Mouse (Mus musculus) ovary, postnatal 36 days (tissue): ENCODE measurements at regions not wholly inside any gene's neighbourhood (a gene's known extent, or its start where the extent isn't known, plus 50 kb on each side); places are given as distances from the start of the nearest gene placed in this dataset.

ENCODE experiments used
- DNase-seq: peaks from one replicate; pipeline ENCODE4 v3.0.0; 2022; ENCODE audit warnings: low spot score, mixed read lengths

DNA sequence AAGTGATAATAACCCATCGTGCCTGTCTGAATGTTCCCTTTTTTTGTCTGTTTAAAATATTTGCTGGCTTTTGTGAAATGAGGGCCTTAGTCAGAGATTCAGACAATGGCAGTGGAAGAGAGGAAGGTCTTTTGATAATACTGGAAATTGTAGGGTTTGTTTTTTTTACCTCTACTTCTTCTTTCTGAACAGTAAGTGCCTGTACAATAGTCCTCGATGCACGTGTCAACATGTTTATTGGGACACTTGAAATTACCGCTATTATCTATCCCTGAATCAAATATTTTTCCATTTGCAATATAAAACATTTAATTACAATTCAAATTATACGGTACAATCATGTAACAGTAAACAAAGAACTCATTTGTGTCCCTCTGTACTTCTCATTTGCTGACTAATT is 733.5 kb downstream of the Fam19a2 start:
- DNase-seq, result no peak

DNA sequence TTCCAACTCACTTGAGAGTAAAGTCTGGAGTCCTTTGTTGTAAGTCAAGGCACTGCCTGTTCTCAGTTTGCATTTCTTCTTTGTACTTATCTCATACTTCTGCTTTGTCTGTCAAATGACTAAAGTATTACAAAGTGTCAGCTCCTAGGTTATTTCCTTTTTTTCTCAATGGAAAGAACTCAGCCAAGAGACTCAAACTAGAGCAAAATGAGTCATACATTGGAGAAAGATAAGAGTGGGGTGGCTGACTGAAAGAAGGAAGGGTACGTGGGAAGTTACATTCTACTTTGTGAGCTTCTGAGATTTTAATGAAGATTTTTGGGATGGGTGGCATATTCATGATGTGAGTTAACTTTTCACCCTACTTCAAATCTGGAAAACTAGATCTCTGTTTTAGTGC is 735.2 kb downstream of the Fam19a2 start:
- no peak for DNase-seq

DNA sequence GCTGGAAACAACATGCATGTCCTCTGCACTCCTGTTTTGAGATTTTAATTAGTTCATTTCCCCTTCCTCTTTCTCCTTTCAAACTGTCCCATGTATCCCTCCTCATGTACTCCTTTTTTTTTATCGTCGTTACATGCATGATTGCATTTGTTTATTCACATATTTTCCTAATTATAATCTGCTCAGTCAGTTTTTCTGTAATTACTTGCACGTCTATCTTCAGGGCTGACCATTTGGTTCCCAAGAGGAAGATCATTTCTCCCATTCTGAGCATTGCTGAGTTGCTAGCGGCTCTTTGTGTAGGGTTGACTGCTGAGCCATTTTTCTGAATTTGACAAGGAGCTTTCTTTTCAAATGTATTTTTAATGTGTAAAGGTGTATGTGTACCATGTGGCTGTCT is 781.2 kb downstream of the Fam19a2 start:
- DNase-seq, result no peak

DNA sequence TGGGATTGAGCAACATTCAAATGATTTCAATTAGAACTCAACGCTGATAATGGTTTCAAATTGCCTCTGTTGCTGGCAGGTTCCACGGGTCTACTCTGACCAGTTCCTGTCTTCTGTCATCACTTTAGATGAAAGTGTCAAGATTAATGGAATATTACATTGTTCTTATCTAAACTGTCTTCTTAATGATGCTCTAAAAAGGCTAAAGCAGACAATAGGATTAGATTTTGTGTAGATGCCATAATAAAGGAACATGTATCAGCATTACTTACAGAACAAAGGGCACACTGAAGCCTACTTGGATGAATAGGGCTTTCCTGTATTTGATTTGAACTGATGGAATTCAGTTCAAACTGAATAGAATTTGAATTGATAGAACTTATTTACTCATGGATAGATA is 782.0 kb downstream of the Fam19a2 start:
- DNase-seq, result no peak

DNA sequence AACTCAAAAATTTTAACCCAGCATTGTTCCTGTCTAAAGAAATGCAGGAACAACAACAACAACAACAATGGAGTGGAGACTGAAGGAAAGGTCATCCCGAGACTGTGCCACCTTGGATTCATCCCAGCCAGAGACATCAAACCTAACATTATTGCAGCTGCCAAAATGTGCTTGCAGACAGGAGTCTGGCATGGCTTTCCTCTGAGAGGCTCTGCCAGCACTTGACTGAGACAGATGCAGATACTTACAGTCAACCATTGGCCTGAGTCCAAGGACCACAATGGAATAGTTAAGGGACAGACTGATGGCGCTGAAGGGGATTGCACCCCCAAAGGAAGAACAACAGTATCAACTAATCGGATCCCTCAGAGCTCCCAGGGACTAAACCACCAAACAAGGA is 819.0 kb downstream of the Fam19a2 start:
- DNase-seq, result no peak

DNA sequence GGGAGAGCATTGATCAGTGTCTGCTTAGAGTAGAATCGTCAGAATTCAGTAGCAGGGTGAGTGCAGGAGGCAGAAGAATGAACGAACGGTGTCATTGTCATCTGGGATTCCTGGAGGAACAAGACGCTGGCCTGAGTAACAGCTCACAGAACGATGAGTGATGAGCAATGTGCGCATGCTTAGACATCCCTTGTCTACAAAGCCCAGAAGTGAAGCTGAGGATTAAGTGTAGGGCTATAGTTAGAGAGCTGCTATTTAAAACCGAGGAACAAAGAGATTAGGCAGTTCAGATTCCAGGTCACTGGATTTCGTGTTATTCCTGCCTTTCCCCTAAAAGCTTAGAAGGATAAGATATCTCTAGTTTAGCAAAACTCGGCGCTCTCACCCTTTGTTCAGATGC is 826.8 kb downstream of the Fam19a2 start:
- no peak for DNase-seq

DNA sequence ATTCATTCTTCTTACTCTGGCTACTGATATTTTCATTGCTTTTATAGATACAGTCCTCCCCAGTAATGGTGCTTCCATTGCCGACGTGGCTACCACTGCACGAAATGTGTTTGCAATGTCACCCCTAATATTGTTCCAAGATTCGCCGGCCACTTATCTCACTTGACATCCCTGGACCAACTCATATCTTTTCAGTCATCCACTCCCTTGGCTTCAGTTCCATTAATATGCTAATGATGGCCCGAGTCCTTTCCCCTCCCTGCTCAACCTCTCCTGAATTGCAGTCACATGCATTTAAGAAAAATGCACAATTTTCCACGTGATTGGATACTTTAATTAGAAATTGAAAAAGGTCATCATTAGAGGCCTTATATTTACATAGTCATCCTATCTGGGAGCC is 827.6 kb downstream of the Fam19a2 start:
- no peak for DNase-seq

DNA sequence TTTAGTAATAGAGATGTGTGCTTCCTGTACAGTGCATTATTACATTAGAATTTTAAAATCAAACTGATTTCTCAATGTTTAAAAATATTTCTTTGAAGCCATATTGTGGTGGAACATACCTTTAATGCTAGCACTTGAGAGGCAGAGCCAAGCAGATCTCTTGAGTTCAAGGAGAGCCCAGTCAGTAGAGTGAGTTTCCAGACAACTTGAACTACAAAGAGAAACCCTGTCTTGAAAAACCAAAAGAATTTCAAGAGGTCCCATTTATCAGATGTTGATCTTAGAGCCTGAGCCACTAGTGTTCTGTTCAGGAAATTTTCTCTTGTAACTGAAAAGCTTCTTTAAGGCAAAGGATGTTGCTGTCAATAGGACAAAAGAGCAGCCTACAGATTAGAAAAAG is 855.8 kb downstream of the Fam19a2 start:
- DNase-seq, result no peak

DNA sequence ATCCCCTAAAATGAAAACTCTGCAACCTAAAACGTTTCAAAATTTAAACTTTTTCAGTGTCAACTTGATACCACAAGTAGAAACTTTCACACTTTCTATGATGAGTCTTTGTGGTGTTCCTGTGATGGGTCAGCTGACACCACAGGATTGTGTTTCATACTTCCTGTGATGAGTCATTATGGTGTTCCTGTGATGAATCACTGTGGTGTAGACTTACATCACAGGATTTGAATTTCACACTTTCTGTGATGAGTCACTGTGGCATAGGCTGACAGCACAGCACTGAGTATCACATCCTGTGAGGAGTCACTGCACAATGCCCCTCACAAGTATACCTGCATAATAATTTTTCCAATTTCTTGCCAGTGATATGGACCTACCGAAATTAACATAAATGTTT is 874.7 kb downstream of the Fam19a2 start:
- DNase-seq, result no peak

DNA sequence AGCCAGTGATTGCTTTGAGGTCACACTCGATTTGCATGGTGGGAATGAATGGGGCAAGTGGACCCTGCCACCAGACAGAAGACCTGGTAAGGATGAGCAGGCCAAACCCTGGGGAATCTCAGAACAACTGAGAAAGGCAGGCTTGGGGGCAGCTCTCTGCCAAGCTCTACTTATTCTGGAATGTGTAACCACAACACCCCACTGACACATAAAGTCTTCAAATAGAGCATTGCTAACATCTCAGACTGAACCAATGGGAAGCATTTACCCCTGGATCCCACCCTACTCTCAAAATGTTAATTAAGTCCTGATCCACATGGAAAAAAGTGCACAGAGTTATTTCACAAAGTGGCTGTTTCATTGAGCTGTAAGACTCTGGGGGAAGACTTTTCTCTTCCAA is 878.5 kb downstream of the Fam19a2 start:
- no peak for DNase-seq

DNA sequence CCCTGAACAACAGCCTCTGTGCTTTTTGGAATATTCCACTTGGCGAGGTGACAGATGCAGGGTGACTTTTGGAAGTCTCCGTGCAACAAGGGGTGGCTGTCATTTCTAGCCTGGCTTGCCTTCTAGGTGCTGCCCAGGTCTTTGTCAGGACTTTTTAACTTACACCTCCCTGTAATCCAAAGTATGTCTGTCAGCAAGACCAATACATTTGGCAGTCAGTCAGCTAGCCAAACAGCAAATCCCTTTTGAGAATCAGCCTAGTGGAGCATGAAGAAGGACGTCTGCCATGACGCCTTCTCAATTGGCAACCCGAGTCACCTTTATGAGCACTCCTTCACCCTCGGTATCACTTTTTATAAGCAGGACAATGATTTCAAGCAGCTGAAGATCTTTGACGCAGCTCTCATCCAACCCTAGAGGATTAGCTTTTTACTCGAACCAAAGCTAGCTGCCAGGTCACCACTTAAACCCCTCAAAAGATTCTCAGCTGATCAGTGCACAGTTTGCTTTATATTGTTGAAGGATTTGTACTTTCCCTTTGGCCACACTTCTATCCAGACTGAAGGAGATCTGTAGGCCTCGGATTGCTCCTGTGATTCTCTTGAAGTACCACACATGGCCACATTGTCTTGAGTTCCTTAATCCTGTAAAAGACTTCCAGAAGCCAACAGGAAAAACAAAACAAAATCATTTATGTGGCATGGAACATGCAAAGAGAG is 883.1 kb downstream of the Fam19a2 start:
- DNase-seq, result no peak

DNA sequence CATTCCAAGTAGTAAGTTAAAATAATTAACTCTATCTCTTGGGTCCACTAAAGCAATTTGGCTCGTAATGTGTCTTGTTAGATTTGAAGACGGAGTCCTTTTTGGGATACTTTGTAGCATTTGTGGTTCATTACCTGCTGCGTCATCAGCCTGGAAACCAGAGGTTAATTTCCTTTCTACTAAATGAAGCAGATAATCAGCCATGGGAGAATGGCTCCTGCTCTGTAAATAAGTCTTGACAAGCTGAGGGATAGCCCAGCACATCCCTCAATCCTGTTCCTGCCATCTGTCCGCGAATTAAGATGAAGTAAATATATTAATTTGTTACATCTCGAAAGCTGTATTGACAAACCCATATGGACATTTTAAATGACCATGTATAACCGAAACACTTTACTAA is 899.6 kb downstream of the Fam19a2 start:
- DNase-seq, result no peak

DNA sequence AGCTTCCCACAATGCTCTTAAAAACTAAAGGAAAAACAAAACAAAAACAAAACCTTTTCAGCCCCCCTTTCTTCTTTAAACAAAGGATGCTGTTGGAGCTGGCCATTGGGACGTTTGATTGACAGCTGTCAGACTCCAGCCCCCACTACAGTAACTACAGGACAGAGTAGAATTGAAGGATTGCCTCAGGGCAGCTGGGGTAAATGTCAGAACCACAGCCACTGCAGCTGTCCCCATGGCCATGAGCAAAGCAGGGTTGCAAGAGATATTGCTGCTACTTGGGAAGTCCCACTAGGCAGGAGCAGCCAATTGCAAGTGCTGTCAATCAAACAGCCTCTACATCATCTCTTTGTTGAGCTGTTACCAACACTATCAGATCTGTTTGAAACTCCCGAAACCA is 911.8 kb downstream of the Fam19a2 start:
- no peak for DNase-seq

DNA sequence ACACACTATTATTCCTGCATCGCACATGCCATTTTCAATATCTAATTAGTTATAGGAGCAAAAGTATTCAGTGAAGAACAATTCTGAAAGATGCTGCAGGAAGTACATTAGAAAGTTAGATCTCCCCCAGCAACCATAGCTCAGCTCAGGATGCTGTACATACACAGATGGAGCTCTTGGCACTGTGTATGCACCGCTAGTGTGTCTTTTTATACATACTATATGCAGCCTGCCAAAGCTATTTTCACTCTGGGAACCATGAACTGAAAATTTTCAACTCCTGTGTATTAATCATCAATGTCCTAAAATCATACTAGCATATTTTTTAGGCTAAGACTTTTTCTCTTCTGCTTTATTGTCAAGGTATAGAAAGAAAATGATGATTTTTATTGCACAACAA is 944.5 kb downstream of the Fam19a2 start:
- no peak for DNase-seq

DNA sequence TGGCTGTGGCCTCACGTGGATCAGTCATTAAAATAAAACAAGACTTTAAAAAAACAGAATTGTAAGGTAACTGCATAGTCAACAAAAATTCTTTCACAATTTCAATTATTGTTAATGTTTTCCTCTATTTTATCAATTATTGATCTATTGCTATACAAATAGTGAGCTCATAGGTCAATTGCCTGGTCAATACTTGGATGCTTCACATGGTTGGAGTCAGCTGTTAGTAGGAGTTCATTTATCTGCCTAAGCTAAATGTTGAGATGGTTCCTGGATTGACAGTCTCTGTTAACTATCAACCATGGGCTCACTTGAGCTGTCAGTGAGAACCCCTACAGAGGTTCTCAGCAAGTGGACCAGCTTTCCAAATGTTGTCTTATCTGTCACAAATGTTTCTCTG is 955.7 kb downstream of the Fam19a2 start:
- no peak for DNase-seq

DNA sequence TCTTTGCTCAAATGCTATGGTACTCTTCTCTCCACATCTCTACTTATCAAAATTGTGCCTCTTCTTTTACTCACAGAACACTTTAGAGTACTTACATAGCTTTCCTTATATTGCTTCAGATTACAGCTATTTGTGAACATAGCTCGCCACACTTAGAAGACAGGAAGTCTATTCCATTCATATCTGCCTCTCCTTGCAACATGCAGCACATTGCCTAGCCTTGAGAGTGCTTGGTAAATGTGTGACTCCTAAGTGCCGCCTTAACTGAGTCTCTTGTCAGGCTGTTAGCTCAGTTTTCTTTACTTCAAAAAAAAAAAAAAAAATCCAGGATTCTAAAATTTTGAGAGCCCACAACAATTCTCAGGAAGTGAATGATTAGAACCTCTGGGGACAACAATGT is 958.3 kb downstream of the Fam19a2 start:
- no peak for DNase-seq

DNA sequence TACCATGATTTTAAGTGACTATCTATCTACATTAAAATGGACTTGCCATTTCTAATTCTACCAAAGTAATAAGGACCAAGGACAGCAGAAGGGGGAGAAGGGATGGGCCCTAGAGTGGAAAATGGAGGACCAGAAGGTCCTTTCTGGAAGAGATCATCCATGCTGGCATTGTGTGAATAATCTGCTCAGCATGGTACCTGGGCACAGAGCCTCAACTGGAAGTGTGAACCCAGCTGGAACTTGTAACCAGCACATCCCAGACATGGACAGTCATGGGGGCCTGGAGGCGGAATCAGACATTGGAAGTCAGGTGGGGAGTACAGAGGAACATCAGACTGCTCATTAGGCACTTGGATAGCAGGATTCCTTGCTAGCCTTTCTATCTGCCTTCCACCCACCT is 963.3 kb downstream of the Fam19a2 start:
- DNase-seq, result no peak

DNA sequence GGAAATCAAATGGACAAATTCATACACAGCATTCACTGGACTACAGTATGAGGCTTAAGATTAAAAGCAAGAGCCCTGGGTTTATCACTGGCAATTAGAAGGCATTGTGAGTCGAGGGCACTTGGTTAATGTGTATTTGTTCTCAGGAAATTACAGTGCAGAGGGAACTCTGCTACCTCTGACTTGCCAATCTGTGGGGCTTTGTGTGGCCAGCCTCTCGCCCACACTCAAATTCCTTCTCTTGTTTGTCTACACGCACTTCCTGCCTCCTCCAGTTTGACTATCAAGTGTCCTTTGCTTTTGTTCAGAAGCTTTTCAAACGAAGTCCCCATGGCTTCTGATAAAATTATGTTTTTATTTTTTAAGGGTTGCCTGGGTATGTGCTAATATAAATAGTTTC is 985.6 kb downstream of the Fam19a2 start:
- DNase-seq, result no peak

DNA sequence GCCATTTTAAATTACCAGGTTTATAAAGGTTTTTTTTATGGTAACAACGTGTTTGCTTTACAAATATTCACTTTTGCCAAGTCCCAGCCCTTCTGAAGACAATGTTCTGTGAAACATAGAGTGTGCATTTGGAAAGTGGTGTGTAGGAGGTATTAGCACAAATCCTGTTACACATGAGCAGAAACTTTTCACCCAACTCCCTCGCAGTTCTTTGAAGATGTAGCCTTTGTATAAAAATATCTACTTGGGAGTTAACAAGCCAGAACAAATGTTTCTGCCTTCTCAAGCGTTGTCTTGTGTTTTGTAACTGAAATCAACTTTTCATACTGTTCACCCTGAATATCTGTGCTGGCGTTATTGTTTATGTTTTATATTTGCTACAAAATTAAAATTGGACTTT is 986.2 kb downstream of the Fam19a2 start:
- no peak for DNase-seq

DNA sequence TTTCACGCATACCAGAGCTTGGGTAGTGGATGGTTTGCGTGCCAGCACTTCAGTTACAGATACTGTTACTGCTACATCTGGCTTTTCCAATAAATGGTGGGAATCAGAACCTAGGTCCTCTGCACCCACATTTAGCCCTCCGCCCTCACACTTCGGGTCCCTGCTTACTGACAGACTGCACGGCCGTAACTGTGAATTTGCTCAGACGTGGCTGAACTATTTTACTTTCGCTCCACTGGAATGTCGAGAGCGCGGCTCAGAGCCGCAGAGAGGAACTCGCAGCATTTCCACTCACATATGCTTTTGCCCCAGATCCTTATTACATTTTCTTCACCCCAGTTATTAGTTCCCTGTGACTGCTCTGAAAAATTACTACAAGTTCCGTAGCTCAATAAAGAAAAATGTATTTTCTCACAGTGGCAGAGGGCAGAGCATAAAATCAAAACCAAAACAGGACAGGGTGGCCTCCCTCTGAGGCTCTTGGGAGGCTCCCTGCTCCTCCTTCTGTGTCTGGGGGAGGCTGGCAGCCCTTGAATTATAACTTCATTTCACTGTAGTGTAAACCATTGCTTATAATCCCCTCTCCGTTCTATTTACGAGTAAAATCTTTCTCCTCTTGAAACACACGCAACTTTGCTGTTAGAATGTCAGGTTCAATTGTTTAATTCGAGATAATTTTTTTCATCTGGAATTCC is 1024.7 kb downstream of the Fam19a2 start:
- DNase-seq, result peak; percentile 17

DNA sequence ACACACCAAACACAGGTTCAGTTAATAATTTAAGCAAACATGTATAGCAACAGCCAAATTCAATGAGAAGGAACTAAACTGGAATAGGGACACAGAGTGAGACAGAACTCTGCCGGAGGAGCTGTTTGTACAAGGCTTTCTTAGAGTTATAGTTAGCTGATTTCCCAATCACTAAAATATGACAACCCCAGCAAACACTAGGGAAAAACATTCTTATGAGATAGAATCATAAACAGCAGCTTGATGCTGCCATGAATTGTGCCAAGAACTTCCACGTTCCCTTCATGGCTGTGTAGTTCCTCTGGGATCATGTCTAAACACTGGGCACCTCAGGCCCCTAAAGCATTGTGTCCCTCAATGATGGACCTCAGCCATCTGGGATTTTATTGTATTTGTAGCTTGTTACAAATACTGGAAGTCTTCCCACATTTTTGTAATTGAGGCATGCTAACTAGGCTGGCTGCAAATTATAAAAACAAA is 1033.4 kb downstream of the Fam19a2 start:
- DNase-seq, result no peak

DNA sequence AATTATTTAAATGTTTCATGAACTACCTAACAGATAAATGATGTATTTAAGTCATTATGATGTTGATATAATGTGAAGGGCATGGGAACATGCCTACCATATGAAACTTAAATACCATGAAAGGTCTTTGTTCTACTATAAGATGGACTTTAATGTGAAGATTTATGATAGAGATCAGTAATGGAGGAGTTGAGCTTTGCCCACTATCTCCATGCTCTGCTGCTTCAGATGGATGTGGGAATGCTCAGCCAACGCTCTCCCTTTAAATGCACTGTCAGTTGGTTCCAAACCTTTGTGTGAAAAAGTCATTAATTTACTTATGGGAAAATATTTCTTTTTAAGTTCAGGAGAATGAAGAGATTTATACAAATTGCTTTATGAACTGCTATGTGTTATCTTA is 1040.9 kb downstream of the Fam19a2 start:
- no peak for DNase-seq

DNA sequence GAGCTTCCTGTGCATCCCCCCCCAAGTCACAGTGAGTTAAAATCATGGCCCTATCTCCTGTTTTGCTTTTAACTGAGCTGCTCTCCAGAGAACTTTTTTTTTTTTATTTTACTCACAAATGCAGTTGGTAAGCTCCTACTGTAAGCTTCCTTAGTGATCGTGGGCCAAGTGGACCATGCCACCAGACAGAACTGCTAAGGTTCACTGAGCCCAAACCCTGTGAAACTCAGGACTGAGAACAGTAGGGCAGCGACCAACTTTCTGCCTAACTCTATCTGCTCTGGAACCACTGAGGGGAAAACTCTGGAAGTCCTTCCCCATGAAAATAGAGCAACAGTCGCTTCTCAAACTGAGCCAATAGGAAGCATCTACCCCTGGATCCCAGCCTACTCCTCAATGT is 1041.8 kb downstream of the Fam19a2 start:
- DNase-seq, result no peak

DNA sequence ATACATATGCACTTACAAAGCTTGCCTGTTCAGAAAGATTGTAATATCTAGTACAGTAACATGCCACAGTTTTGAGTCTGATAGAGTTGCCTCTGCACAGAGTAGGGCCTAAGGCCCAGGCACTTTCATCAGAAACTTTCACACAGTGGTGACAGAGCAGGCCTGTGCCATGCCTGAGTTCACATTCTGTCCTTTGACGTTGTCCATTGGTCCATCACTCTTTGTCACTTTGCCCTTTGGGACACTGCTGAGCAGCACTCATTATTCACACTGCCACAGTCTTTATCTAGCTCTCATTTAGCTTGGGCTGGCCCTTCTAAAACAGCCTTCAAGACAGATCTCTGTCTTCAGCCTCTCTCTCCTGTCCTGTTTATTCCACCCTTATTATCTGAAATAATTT is 1055.0 kb downstream of the Fam19a2 start:
- no peak for DNase-seq
